Mouse (Mus musculus) urinary bladder, adult 2 months (tissue): ENCODE data around the gene Chst1. TPM values are rescaled to one million over a fixed set of nuclear protein-coding genes. Genes with fewer than 3 reads are reported as not detected.

Experiments
- DNase-seq: peaks from one replicate; pipeline ENCODE4 v3.0.0; 2022; ENCODE audit warnings: low spot score
- polyA plus RNA-seq: library from polyadenylated mRNA; depleted of rRNA; stranded (reverse); fragments of >200 nt; gene quantifications from 2 replicates; pipeline ENCODE4 v1.2.3, GENCODE M21; 2012

Chst1 gene
- polyA plus RNA-seq, 1 experiment, result 9.3 TPM

- DNase-seq, result no peak
Observed at GRCm38 (mm10) chr2:92609704-92610379, 10.3 kb downstream of the Chst1 start.

- no peak for DNase-seq
Observed at GRCm38 (mm10) chr2:92613645-92614044, 14.1 kb downstream of the Chst1 start.

- no peak for DNase-seq
Observed at GRCm38 (mm10) chr2:92614106-92614505, 14.6 kb downstream of the Chst1 start.

GRCm38 (mm10) chr2:92617077-92617756, 17.7 kb downstream of the Chst1 start:
- DNase-seq, result no peak

GRCm38 (mm10) chr2:92618016-92618415, 18.5 kb downstream of the Chst1 start:
- no peak for DNase-seq

- DNase-seq, result no peak
Observed at GRCm38 (mm10) chr2:92627633-92628032, 28.1 kb downstream of the Chst1 start.

- no peak for DNase-seq
Observed at GRCm38 (mm10) chr2:92630799-92631198, 31.3 kb downstream of the Chst1 start.

- no peak for DNase-seq
Observed at GRCm38 (mm10) chr2:92632027-92632426, 32.5 kb downstream of the Chst1 start.

GRCm38 (mm10) chr2:92640555-92640954, 41.0 kb downstream of the Chst1 start:
- DNase-seq, result no peak

- DNase-seq, result no peak
Observed at GRCm38 (mm10) chr2:92645282-92646037, 46.0 kb downstream of the Chst1 start.

- DNase-seq, result no peak
Observed at GRCm38 (mm10) chr2:92649154-92649801, 49.8 kb downstream of the Chst1 start.

- DNase-seq, result no peak
Observed at GRCm38 (mm10) chr2:92650428-92650827, 50.9 kb downstream of the Chst1 start.

- DNase-seq, result no peak
Observed at GRCm38 (mm10) chr2:92651294-92651816, 51.8 kb downstream of the Chst1 start.

- DNase-seq, result no peak
Observed at GRCm38 (mm10) chr2:92657189-92657588, 57.7 kb downstream of the Chst1 start.

GRCm38 (mm10) chr2:92658293-92659150, 59.0 kb downstream of the Chst1 start:
- no peak for DNase-seq

- no peak for DNase-seq
Observed at GRCm38 (mm10) chr2:92659491-92660035, 60.1 kb downstream of the Chst1 start.

GRCm38 (mm10) chr2:92662534-92663068, 63.1 kb downstream of the Chst1 start:
- no peak for DNase-seq
